Mouse (Mus musculus): ENCODE data around the gene Larp1. TPM values are rescaled to one million over a fixed set of nuclear protein-coding genes. Genes with fewer than 3 reads are reported as not detected.
"Not testable (repeated sequence)": the region's sequence is repeated elsewhere in the genome, so short reads cannot be mapped to it uniquely, and the experiment has no call there.

Gene Larp1
- total RNA-seq, 2 experiments from 2014 or later: 85.2 to 122 TPM

GRCm38 (mm10) chr11:58026337-58026736, 17.5 kb downstream of the Larp1 start:
- no peak for DNase-seq (ENCODE audit: low spot score in 2 of 2)

GRCm38 (mm10) chr11:58026860-58027259, 18.0 kb downstream of the Larp1 start:
- no peak for DNase-seq (ENCODE audit: low spot score in 2 of 2)

GRCm38 (mm10) chr11:58028981-58029380, 20.1 kb downstream of the Larp1 start:
- DNase-seq (ENCODE audit: low spot score in 2 of 2): no peak

- DNase-seq (ENCODE audit: low spot score in 2 of 2): no peak
These were observed 21.0 kb downstream of the Larp1 start for GRCm38 (mm10) chr11:58029869-58030268.

- DNase-seq (ENCODE audit: low spot score in 2 of 2): no peak
These were observed 22.3 kb downstream of the Larp1 start for GRCm38 (mm10) chr11:58031176-58031575.

- DNase-seq (ENCODE audit: low spot score in 2 of 2): no peak
These were observed 24.8 kb downstream of the Larp1 start for GRCm38 (mm10) chr11:58033635-58034034.

GRCm38 (mm10) chr11:58039027-58039426, 30.2 kb downstream of the Larp1 start:
- no peak for DNase-seq (ENCODE audit: low spot score in 2 of 2)

GRCm38 (mm10) chr11:58042861-58043431, 34.1 kb downstream of the Larp1 start:
- no peak for DNase-seq (ENCODE audit: low spot score in 2 of 2)

GRCm38 (mm10) chr11:58046438-58046837, 37.6 kb downstream of the Larp1 start:
- DNase-seq (ENCODE audit: low spot score in 2 of 2): no peak

GRCm38 (mm10) chr11:58057455-58057854, 48.6 kb downstream of the Larp1 start:
- peak in 1 of 2 experiments; percentile 49 for DNase-seq (ENCODE audit: low spot score in 2 of 2)

GRCm38 (mm10) chr11:58059752-58060151, 50.9 kb downstream of the Larp1 start:
- peak in 1 of 2 experiments; percentile 46 for DNase-seq (ENCODE audit: low spot score in 2 of 2)

GRCm38 (mm10) chr11:58061218-58061617, 52.4 kb downstream of the Larp1 start:
- DNase-seq (ENCODE audit: low spot score in 2 of 2): not testable (repeated sequence)

- no peak for DNase-seq (ENCODE audit: low spot score in 2 of 2)
These were observed 53.7 kb downstream of the Larp1 start for GRCm38 (mm10) chr11:58062586-58062985.

- no peak for DNase-seq (ENCODE audit: low spot score in 2 of 2)
These were observed 56.2 kb downstream of the Larp1 start for GRCm38 (mm10) chr11:58065025-58065424.

GRCm38 (mm10) chr11:58072978-58073377, 64.1 kb downstream of the Larp1 start:
- DNase-seq (ENCODE audit: low spot score in 2 of 2): no peak

GRCm38 (mm10) chr11:58077270-58077669, 68.4 kb downstream of the Larp1 start:
- DNase-seq (ENCODE audit: low spot score in 2 of 2): no peak

GRCm38 (mm10) chr11:58081716-58082115, 72.9 kb downstream of the Larp1 start:
- no peak for DNase-seq (ENCODE audit: low spot score in 2 of 2)

- DNase-seq (ENCODE audit: low spot score in 2 of 2): no peak
These were observed 83.7 kb downstream of the Larp1 start for GRCm38 (mm10) chr11:58092541-58092940.

GRCm38 (mm10) chr11:58093021-58093528, 84.2 kb downstream of the Larp1 start, which contains the start of gene Gm12248:
Gm12248 (minus strand) TSS chr11:58093134.
- peak; percentile 34 to 36 for DNase-seq (ENCODE audit: low spot score in 2 of 2)

GRCm38 (mm10) chr11:58094766-58095165, 85.9 kb downstream of the Larp1 start:
- no peak for DNase-seq (ENCODE audit: low spot score in 2 of 2)

- no peak for DNase-seq (ENCODE audit: low spot score in 2 of 2)
These were observed 86.7 kb downstream of the Larp1 start for GRCm38 (mm10) chr11:58095561-58095960.

GRCm38 (mm10) chr11:58096160-58096559, 87.3 kb downstream of the Larp1 start:
- no peak for DNase-seq (ENCODE audit: low spot score in 2 of 2)

All from adrenal gland, adult 18-20 months (tissue).